Mouse (Mus musculus) myocyte (in vitro differentiated cells): ENCODE results near the gene Gm9639. TPM values are rescaled to one million over a fixed set of nuclear protein-coding genes. Genes with fewer than 3 reads are reported as not detected.

ENCODE experiments used
- polyA plus RNA-seq: library from polyadenylated mRNA; unstranded; fragments of >200 nt; fragmentation: generic; extraction: Trizol; gene quantifications from one replicate; pipeline ENCODE4 v1.2.1, GENCODE M21; 2012; ENCODE audit warnings: missing spikeins

The Gm9639 gene
- polyA plus RNA-seq, 1 experiment: not detected

Other genes with a start within 250 kb of the Gm9639 start
- 237 TPM for gene Pttg1ip, start 213.4 kb downstream of the Gm9639 start, polyA plus RNA-seq
- 127 TPM for gene Sumo3, start 189.0 kb downstream of the Gm9639 start, polyA plus RNA-seq
- 8.8 TPM for gene Gm49325, start 188.9 kb downstream of the Gm9639 start, polyA plus RNA-seq
- gene Ube2g2, start 172.8 kb downstream of the Gm9639 start, polyA plus RNA-seq: 181 TPM
- not detected for gene Tspear, start 108.5 kb downstream of the Gm9639 start, polyA plus RNA-seq
- not detected for gene Gm19402, start 104.3 kb downstream of the Gm9639 start, polyA plus RNA-seq
- gene Gm9508, start 97.8 kb downstream of the Gm9639 start, polyA plus RNA-seq: not detected
- gene Gm10272, start 88.5 kb downstream of the Gm9639 start, polyA plus RNA-seq: not detected
- not detected for gene Gm10024, start 83.6 kb downstream of the Gm9639 start, polyA plus RNA-seq
- not detected for gene Gm10142, start 79.3 kb downstream of the Gm9639 start, polyA plus RNA-seq
- gene Krtap12-1, start 74.5 kb downstream of the Gm9639 start, polyA plus RNA-seq: not detected
- not detected for gene Gm10100, start 68.6 kb downstream of the Gm9639 start, polyA plus RNA-seq
- not detected for gene Gm18596, start 52.4 kb downstream of the Gm9639 start, polyA plus RNA-seq
- not detected for gene Gm9736, start 43.7 kb downstream of the Gm9639 start, polyA plus RNA-seq
- gene Gm3233, start 35.4 kb downstream of the Gm9639 start, polyA plus RNA-seq: not detected
- not detected for gene Gm3238, start 23.8 kb downstream of the Gm9639 start, polyA plus RNA-seq
- not detected for gene Gm7138, start 18.1 kb downstream of the Gm9639 start, polyA plus RNA-seq
- not detected for gene Gm3250, start 12.5 kb downstream of the Gm9639 start, polyA plus RNA-seq
- not detected for gene Gm7137, start 6.9 kb downstream of the Gm9639 start, polyA plus RNA-seq
- not detected for gene Gm19668, start 4.1 kb upstream of the Gm9639 start, polyA plus RNA-seq
- not detected for gene Gm9507, start 16.8 kb upstream of the Gm9639 start, polyA plus RNA-seq
- gene Gm2696, start 19.6 kb upstream of the Gm9639 start, polyA plus RNA-seq: not detected
- gene Krtap10-4, start 32.0 kb upstream of the Gm9639 start, polyA plus RNA-seq: not detected
- gene Krtap10-10, start 40.9 kb upstream of the Gm9639 start, polyA plus RNA-seq: not detected
- gene Gm36176, start 51.7 kb upstream of the Gm9639 start, polyA plus RNA-seq: not detected
- gene Gm10318, start 57.8 kb upstream of the Gm9639 start, polyA plus RNA-seq: not detected
- not detected for gene Gm3285, start 66.9 kb upstream of the Gm9639 start, polyA plus RNA-seq
- gene Lrrc3, start 107.5 kb upstream of the Gm9639 start, polyA plus RNA-seq: 0.01 TPM
- not detected for gene Trpm2, start 175.5 kb upstream of the Gm9639 start, polyA plus RNA-seq
- gene 1810043G02Rik, start 183.4 kb upstream of the Gm9639 start, polyA plus RNA-seq: 12.8 TPM
- gene Pfkl, start 215.0 kb upstream of the Gm9639 start, polyA plus RNA-seq: 122 TPM
- 1.1 TPM for gene Dnmt3l, start 246.9 kb upstream of the Gm9639 start, polyA plus RNA-seq
- 0.38 TPM for gene Aire, start 248.5 kb upstream of the Gm9639 start, polyA plus RNA-seq